Mouse (Mus musculus) ovary, adult 18-20 months (tissue): ENCODE measurements at regions not wholly inside any gene's neighbourhood (a gene's known extent, or its start where the extent isn't known, plus 50 kb on each side); places are given as distances from the start of the nearest gene placed in this dataset.

Source experiments
- DNase-seq: peaks from one replicate; pipeline ENCODE4 v3.0.0; 2022; ENCODE audit warnings: low spot score, mixed read lengths

- DNase-seq = no peak
Measured at GRCm38 (mm10) chr14:58816540-58816876, 326.2 kb downstream of the 1700129C05Rik start.

- DNase-seq = no peak
Measured at GRCm38 (mm10) chr14:58815616-58816539, 326.8 kb downstream of the 1700129C05Rik start.

GRCm38 (mm10) chr14:58812585-58812984 lies 330.1 kb downstream of the 1700129C05Rik start:
- DNase-seq = no peak

- DNase-seq = no peak
Measured at GRCm38 (mm10) chr14:58801402-58801861, 341.3 kb downstream of the 1700129C05Rik start.

GRCm38 (mm10) chr14:58788190-58788945 lies 354.3 kb downstream of the 1700129C05Rik start:
- DNase-seq = no peak

- DNase-seq = no peak
Measured at GRCm38 (mm10) chr14:58787618-58788017, 355.1 kb downstream of the 1700129C05Rik start.

GRCm38 (mm10) chr14:58786791-58787491 lies 355.8 kb downstream of the 1700129C05Rik start:
- DNase-seq = no peak

GRCm38 (mm10) chr14:58783201-58783600 lies 359.5 kb downstream of the 1700129C05Rik start:
- DNase-seq = no peak

GRCm38 (mm10) chr14:58780306-58780705 lies 362.4 kb downstream of the 1700129C05Rik start:
- DNase-seq = no peak

GRCm38 (mm10) chr14:58778675-58779074 lies 364.0 kb downstream of the 1700129C05Rik start:
- no peak for DNase-seq

- DNase-seq = no peak
Measured at GRCm38 (mm10) chr14:58761291-58761690, 381.4 kb downstream of the 1700129C05Rik start.

GRCm38 (mm10) chr14:58759759-58760158 lies 382.9 kb downstream of the 1700129C05Rik start:
- DNase-seq = no peak

- no peak for DNase-seq
Measured at GRCm38 (mm10) chr14:58753781-58754180, 388.9 kb downstream of the 1700129C05Rik start.

GRCm38 (mm10) chr14:58753136-58753535 lies 389.6 kb downstream of the 1700129C05Rik start:
- no peak for DNase-seq

GRCm38 (mm10) chr14:58726418-58726817 lies 416.3 kb downstream of the 1700129C05Rik start:
- no peak for DNase-seq

GRCm38 (mm10) chr14:58714856-58715255 lies 427.8 kb downstream of the 1700129C05Rik start:
- no peak for DNase-seq

GRCm38 (mm10) chr14:58709861-58710260 lies 432.8 kb downstream of the 1700129C05Rik start:
- peak; percentile 6 for DNase-seq

GRCm38 (mm10) chr14:58709281-58709680 lies 433.4 kb downstream of the 1700129C05Rik start:
- DNase-seq = no peak

- peak; percentile 6 for DNase-seq
Measured at GRCm38 (mm10) chr14:58701765-58702164, 440.9 kb downstream of the 1700129C05Rik start.

- DNase-seq = no peak
Measured at GRCm38 (mm10) chr14:58691129-58691828, 451.4 kb downstream of the 1700129C05Rik start.

- DNase-seq = no peak
Measured at GRCm38 (mm10) chr14:58687814-58688213, 454.9 kb downstream of the 1700129C05Rik start.

GRCm38 (mm10) chr14:58678781-58679180 lies 463.9 kb downstream of the 1700129C05Rik start:
- no peak for DNase-seq
